Mouse (Mus musculus) inflammation-experienced regulatory T-cells, adult 6 months (primary cell): Measurements from ENCODE around the gene Nxpe5. TPM values are rescaled to one million over a fixed set of nuclear protein-coding genes. Genes with fewer than 3 reads are reported as not detected.
A peak's percentile ranks its signal among the peaks of the same experiment; 100 is the strongest.
"Not testable (repeated sequence)": the region's sequence is repeated elsewhere in the genome, so short reads cannot be mapped to it uniquely, and the experiment has no call there.

Source experiments
- ATAC-seq: one replicate; pipeline ENCODE4 v1.8.0; 2017
- polyA plus RNA-seq, 3 experiments: library from polyadenylated mRNA; unstranded; fragments of 100-300 nt; shearing (Covaris generic); gene quantifications; one replicate each; pipeline ENCODE4 v1.2.1; 2017

Gene Nxpe5
- polyA plus RNA-seq, result under 1 TPM in 1 of 3 experiments, not detected in 2; 0.31 TPM

DNA sequence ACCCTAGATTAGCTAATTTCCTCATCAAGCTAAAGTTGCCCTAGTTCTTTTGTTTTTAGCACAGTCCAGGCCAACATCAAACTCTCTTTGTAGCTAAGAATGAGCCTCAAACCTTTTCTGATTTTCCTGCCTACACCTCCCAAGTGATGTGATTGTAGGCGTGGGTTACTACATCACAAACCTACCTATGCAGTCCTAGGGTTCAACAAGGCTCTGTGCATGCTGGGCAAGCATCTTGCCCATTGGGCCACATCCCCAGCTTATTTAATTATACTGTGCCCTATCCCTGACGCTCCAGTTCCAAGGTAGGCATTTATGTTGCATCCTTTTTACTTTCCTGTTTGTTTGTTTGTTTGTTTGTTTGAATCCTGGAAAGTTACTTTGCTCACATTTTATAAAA lies at the start of gene Nxpe5:
Gene Nxpe5 (plus strand): TSS at position 199 of the 400 bp plus-strand sequence.
- ATAC-seq, result no peak

GRCm38 (mm10) chr5:138186950-138187638 lies 38.6 kb upstream of the Nxpe5 start, which contains the start of the genes Taf6 and Cnpy4:
Gene Taf6 (minus strand): TSS chr5:138187451.
Gene Cnpy4 (plus strand): TSS chr5:138187485.
- peak; percentile 81 for ATAC-seq

DNA sequence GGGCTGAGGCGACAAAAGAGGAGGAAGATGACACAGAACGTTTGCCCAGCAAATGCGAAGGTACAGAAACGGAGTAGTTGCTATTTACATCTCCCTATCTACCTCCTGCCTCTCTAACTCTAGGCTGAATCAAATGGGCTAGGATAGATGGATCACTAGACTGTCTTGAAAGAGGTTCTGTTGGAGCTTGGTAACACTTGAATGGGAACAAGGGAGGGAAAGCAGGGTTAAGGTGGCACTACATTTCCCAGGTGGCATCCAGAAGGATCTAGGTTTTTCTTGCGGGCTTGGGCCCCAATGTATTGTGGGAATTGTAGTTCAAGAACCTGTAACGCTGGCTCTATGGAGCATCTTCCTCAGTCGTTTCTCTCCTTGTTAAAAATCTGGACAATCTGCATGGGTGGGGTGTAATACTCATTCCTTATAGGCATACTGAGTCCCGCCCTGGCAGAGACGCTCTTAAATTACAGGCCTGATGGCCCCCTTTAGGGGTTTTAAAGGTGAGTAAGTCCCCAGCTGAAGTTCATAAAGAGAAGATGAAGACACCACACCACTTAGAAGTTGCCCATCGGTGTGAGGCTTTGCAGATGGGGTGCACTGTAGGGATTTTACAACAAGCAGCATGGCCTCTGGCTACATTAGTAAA lies 37.9 kb upstream of the Nxpe5 start:
- peak; percentile 89 for ATAC-seq

- ATAC-seq, result peak; percentile 66
These were observed 31.6 kb upstream of the Nxpe5 start, which contains the start of gene Mblac1 for GRCm38 (mm10) chr5:138193771-138194727. Gene Mblac1 (plus strand): TSS chr5:138194314.

DNA sequence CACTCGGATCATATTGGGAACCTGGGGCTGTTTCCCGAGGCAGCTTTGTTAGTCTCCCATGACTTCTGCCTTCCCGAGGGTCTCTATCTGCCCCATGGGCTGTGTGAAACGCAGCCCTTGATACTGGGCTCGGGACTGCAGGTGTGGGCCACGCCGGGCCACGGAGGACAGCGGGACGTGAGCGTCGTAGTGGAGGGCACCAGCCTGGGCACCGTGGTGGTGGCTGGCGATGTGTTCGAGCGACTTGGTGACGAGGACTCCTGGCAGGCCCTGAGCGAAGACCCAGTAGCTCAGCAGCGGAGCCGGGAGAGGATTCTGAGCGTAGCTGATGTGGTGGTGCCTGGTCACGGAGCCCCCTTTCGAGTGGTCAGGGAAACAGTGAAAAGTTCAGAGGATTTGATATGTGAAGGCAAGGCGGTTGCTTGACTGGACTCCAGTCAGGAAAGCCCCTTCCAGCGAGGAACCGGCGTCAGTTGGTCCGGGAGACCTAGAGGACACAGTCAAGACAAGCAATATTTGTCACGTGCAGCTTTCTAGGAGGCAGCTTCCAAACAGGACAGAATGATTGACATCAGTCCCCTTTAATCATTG lies 30.8 kb upstream of the Nxpe5 start:
- peak; percentile 39 for ATAC-seq

- ATAC-seq, result no peak
These were observed 30.2 kb upstream of the Nxpe5 start for GRCm38 (mm10) chr5:138195463-138195862.

GRCm38 (mm10) chr5:138199576-138199975 lies 26.1 kb upstream of the Nxpe5 start:
- ATAC-seq, result no peak

DNA sequence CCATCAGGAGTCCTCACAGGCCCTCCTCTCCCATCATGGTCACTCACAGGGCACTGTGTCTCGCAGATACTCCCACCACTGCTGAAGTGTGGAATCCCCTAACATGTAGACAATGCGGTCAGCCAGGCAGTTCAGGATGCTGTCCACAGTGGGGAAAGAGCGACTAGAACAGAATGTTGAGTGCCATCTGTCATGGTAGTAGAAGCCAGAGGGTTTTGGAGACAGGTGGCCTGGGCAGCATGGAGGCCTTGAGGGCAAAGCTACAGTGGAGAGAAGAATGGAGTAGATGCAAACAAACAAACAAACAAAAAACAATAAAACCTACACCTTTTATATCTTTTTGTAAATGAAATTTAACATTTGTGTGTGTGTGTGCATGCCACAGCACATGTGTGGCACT lies 23.6 kb upstream of the Nxpe5 start:
- no peak for ATAC-seq

DNA sequence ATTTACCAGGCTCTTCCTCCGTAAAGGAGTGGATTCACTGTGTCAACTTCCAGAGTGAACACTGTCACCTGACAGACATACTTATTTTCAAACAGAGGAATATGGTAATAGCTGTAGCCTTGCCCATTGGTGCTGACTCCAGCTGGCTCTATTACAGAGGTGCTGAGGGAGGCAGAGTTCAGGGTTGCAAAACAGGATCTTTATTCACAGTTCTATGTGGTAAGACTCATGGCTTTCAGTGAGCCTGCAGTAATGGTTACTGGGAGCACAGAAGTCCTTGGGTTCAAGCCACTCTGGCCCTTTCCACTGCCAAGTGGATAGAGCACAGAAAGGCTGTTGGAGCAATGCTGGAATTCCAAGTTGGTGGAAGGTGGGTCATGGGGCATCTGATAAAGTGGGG lies 18.4 kb upstream of the Nxpe5 start:
- ATAC-seq, result no peak

DNA sequence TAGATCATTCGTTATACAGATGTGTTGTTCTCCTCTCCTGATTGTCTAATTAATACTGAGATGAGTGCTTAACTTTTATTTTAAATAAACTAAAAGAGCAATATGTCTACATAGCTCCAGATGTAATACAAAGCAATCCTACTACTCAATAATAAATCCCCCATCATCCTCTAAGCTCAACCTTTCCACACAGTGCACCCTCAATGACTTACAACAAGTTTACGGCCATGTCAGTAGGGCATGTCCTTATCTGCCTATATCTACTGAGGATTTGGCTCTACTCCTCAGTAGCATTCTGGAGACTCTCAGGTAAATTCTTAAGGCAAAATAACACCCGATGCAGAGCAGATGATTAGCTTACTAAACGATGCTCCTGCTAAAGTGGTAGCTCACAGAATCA lies 17.8 kb upstream of the Nxpe5 start:
- ATAC-seq, result no peak

GRCm38 (mm10) chr5:138216632-138217031 lies 9.1 kb upstream of the Nxpe5 start:
- not testable (repeated sequence) for ATAC-seq

- no peak for ATAC-seq
These were observed 5.8 kb upstream of the Nxpe5 start for GRCm38 (mm10) chr5:138219864-138220263.

DNA sequence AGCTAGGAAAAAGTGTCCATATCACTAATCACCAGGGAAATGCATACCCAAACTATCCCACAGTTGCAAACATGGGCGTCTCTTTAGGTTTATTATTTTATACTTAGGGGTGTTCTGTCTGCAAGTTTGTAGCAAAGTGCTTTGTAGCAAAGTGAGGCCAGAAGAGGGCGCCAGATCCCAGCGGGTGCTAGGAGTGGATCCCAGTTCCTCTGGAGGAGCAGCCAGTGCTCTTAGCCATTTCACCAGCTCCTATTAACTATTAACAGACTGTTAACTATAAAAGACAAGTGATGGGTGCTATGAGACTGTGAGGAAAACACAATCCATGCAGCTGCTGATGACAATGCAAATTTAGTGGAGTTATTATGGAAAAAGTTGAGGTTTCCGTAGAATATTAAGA lies 3.6 kb upstream of the Nxpe5 start:
- ATAC-seq, result no peak

- no peak for ATAC-seq
These were observed 2.4 kb upstream of the Nxpe5 start for GRCm38 (mm10) chr5:138223287-138223686.

- no peak for ATAC-seq
These were observed 793 bp downstream of the Nxpe5 start for GRCm38 (mm10) chr5:138226491-138226890.

DNA sequence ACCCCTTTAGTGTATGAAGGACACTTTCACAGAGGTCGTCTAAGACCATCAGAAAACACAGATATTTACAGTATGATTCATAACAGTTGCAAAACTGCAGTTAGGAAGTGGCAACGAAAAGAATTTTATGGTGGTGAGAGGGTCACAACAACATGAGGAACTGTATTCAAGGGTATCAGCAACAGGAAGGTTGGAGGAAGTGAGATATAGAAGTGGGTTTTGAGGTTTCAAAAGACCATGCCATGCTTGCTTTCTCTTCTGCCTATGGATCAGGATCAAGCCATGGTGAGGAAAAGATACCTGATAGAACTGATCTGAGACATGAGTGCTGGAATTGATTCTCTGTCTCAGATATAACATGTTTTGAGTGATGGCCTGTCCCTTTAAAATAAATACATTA lies 1.7 kb downstream of the Nxpe5 start:
- no peak for ATAC-seq

GRCm38 (mm10) chr5:138228026-138228425 lies 2.3 kb downstream of the Nxpe5 start:
- ATAC-seq, result no peak

DNA sequence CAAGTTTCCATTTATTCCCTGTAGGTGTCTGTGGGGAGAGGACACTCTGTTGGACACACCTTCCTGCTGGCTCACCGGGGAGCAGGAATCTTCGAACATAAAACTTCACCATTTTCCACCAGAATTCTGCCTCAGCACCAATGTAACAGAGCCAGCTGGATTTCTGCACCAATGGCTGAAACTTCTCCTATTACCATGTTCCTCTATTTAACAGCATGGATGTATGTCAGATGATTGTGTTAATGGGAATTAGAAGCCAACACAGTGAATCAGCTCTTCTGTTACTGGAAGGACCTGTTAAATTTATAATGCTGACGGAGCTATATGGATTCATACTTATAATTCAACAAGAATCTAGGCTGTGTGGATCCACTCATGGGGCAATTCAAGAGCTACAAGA lies 3.8 kb downstream of the Nxpe5 start:
- no peak for ATAC-seq

DNA sequence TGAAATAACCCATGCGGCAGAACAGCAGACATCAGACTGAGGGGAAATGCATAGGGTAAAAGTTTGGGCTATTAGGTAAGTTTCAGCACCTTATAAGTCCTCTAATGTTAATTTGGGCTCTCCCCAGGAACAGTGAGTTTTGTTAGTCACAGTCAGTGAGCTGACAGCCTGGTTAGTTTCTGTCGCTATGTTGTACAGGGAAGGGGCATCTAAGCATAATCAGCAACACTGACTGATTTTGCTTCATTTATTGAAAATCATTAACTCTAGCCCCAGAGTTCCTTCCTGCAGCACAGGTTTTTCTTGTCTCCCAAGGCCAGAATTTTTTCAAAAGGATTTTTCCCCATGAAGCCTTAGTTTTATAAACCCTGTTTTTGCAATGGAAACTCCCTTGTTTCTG lies 8.1 kb downstream of the Nxpe5 start:
- no peak for ATAC-seq

DNA sequence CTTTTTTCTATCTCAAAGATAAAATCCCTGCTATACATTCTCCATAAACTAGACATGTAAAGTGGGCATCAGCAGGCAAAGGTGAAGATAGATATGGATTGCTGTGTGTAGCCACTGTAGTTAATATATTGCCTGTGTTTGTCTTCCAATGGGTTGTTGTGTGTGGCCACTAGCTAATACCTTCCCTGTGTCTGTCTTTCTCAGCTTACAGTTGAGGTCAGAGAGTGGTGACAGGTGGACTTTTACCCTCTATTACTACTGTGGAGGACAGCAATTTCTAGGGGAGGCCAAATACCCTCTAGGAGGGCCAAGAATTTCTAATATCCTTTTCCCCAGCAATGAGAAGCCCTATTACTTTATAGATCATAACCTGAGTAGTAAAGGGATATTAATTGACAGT lies 8.5 kb downstream of the Nxpe5 start:
- no peak for ATAC-seq

GRCm38 (mm10) chr5:138241511-138241910 lies 15.8 kb downstream of the Nxpe5 start:
- ATAC-seq, result no peak

DNA sequence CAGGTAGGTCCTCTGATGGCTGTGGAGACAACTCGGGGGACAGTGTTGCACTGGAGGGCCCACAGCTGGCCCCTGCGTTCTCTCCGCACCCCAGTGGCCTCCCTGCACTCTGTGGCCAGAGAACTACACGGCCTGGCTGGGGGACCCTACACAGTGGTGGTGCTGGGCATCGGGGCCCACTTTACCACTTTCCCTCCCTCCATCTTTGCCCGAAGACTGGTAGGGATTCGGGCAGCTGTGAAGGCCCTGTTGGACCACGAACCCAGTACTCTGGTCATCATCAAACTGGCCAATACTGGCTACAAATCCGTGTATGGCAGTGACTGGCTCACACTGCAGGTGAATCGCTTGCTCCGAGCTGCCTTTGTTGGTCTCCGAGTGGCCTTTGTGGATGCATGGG lies 25.4 kb downstream of the Nxpe5 start:
- ATAC-seq, result no peak

DNA sequence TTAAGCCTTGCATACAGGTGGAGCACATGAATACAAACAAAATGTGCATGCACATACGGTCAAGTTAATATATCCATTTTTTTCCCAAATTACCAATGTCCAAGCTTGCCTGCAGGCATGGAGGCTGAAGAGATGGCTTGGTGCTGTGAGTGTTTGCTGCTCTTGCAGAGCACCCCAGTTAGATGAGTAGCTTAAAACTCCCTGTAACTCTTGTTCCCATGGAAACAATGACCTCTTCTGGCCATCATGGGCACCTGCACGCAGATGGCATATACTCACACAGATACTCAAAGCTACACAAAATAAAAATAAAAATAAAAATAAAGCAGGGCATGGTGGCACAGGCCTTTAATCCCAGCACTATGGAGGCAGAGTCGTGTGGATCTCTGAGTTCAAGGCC lies 27.4 kb downstream of the Nxpe5 start:
- no peak for ATAC-seq
